Mouse (Mus musculus) cerebellum, postnatal 36 days (tissue): ENCODE results near the gene Gstm4.
"Not testable (repeated sequence)": the region's sequence is repeated elsewhere in the genome, so short reads cannot be mapped to it uniquely, and the experiment has no call there.

Experiments used
- DNase-seq, 2 experiments: peaks; one replicate each; pipeline ENCODE4 v3.0.0; 2021 to 2022; ENCODE audit warnings: mixed read lengths in 2 of 2

Gene Gstm4

DNA sequence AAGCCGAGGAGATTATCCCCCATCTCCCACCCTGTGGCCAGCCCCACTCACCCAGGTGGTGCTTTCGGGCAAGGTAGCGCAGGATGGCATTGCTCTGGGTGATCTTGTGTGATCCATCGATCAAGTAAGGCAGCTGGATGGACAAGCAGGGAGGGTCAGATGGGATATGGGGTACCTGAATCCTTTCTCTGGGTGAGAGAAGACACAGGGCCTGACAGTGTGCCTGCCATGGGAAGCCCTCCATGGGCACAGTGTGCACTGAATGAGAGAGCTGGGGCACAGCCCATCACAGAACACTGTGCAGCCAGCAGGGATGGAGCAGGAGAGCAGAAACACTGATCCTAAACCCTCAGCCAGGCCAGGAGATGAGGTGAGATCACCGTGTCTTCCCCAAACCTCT lies 28.2 kb downstream of the Gstm4 start:
- DNase-seq = peak in 1 of 2 experiments; percentile 3

DNA sequence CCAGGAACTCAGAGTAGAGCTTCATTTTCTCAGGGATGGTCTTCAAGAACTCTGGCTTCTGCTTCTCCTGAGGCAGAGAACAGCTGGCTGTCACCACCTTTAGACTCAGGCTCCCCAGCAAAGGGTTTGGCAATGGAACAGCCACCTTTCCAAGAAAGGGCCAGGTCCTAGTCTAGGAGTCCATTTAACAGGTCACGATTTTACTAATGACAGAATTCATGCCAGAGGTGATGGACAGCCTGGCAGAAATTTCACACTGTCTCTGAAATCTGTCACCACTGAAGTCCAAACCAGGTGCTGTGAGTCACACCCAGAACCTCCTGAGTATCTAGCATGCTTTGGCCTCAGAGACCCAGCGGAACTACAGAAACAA lies 29.7 kb downstream of the Gstm4 start:
- no peak for DNase-seq

GRCm38 (mm10) chr3:108014098-108014973 lies 30.4 kb downstream of the Gstm4 start:
- no peak for DNase-seq

GRCm38 (mm10) chr3:108013331-108013871 lies 31.3 kb downstream of the Gstm4 start:
- DNase-seq = no peak

- no peak for DNase-seq
These were observed 33.1 kb downstream of the Gstm4 start for GRCm38 (mm10) chr3:108011558-108011957.

GRCm38 (mm10) chr3:108010286-108010685 lies 34.4 kb downstream of the Gstm4 start:
- DNase-seq = no peak

DNA sequence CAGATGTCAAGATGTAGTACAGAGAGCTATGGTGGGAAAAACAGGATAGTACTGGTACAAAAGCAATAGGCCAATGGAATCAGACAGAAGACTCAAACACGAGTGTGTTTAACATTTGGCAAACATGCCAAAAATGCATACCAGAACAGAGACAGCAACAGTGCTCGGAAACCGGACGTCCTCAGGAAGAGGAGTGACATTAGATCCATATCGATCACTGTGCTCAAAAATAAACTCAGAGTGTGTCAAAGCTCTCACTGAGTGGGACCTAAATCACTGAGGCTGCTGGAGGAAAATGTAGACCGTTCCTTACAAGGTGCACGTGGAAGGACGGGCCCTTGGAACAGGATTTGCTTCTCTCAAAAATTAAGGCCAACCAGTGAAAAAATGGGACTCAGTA lies 42.7 kb downstream of the Gstm4 start:
- DNase-seq = no peak

- DNase-seq = no peak
These were observed 45.2 kb downstream of the Gstm4 start for GRCm38 (mm10) chr3:107999491-107999890.

DNA sequence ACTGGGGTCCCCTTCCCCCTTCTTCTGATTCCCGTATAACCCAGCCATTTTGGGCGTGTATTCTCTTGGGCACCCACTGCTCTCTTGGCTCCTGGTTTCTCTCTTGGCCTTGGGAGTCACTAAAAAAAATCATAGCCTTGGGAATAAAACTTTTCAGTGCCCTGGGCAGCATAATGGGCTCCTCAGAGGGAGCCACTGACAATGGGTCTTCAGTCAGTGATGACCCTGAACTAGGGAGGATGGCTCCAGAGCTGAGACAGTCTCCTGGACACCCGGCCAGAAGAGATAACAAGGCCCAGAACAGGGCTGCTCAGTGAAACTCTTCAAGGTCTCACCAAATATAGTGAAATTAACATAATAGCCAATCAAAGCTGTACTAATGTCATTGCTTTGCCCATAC lies 46.1 kb downstream of the Gstm4 start:
- DNase-seq = no peak

DNA sequence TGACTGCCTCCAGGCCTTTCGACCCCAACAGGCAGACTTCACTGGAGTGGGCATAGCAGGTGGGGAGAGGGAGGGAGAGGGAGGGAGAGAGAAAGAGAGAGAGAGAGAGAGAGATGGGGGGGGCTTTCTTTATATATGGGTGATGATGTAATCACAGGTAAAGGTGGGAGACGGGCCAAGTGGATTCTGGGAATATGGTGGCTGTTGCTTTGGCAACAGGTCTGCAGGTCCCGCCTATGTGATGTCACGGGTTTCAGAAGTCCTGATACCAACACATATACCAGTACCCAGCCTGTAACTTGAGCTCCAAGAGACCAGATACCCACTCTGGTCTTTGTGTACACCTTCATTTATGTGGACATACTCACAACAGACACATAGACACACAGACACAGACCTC lies 48.1 kb downstream of the Gstm4 start:
- no peak for DNase-seq

DNA sequence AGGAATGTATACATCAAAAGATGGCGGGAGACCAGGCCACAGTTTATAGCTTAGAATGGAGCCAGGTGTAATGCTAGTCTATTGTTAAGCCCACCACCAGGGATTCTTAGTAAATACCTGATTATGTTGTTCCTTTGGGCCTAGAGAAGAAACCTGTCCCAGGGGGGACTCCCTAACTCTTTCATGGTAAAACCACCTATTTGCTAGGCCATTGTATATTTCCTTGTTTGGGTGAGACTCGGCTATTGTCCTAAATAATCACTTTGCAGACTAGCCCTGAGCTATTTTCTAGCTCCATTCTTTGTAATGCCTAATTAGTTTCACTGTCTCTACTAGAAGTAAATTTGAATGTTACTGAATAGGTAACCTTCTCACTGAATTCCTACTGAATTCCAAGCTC lies 48.7 kb downstream of the Gstm4 start:
- not testable (repeated sequence) for DNase-seq
